Mouse (Mus musculus): ENCODE data around the gene Hdac8. TPM values are rescaled to one million over a fixed set of nuclear protein-coding genes. Genes with fewer than 3 reads are reported as not detected.

The Hdac8 gene
- polyA plus RNA-seq, 1 experiment from 2014 or later, result 12.1 TPM

- WGBS, result 74% methylated on average over 4 of the region's 4 CpGs
- H3K27me3 ChIP-seq (replicated peaks; ENCODE audit: control insufficient read depth, insufficient read depth, low read length), result peaks cover 3% of the 10 kb centered on the region; the same call in 1 of the 2 replicates
- ATAC-seq, result no peak
- no peaks in the 10 kb centered on the region for H3K9me3 ChIP-seq (ENCODE audit: control insufficient read depth, low read length)
- no peak overlapping the region for H3K9ac ChIP-seq (ENCODE audit: low read depth, low read length)
- H3K4me2 ChIP-seq (ENCODE audit: low read length), result no peak overlapping the region
- H3K27ac ChIP-seq (ENCODE audit: low read depth, low read length), result no peak overlapping the region
- H3K4me1 ChIP-seq (ENCODE audit: control insufficient read depth, insufficient read depth, low read depth, low read length), result no peaks in the 10 kb centered on the region
- no peaks in the 10 kb centered on the region for H3K36me3 ChIP-seq (ENCODE audit: control insufficient read depth, insufficient read depth, low read length)
- H3K4me3 ChIP-seq (ENCODE audit: low read length), result no peak overlapping the region
Measured at GRCm38 (mm10) chrX:102305806-102306205, 199.4 kb downstream of the Hdac8 start.

DNA sequence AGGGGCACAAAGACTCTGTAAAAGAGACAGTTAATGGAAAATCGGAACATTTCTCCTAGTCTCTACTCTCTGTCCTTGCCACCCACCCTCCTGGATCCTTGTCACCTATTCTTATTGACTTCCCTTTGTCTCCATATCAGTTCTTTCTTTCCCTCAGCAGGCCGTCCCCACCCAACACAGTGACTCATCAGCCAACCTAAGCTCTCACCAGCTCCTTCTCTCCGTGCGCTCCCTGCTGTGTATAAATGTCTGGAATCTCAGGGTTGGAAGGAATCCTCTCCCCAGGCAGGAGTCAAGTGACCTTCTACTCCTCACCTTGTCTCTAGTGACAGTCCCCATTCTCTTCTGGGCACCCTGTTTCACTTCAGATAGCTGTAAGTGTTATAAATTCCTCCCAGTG lies 200.2 kb downstream of the Hdac8 start:
- H3K4me2 ChIP-seq (ENCODE audit: low read length), result no peak overlapping the region
- H3K9ac ChIP-seq (ENCODE audit: low read depth, low read length), result no peak overlapping the region
- WGBS, result 71% methylated on average over 4 of the region's 4 CpGs
- no peaks in the 10 kb centered on the region for H3K9me3 ChIP-seq (ENCODE audit: control insufficient read depth, low read length)
- no peaks in the 10 kb centered on the region for H3K4me1 ChIP-seq (ENCODE audit: control insufficient read depth, insufficient read depth, low read depth, low read length)
- H3K4me3 ChIP-seq (ENCODE audit: low read length), result no peak overlapping the region
- peaks cover 3% of the 10 kb centered on the region; the same call in 1 of the 2 replicates for H3K27me3 ChIP-seq (replicated peaks; ENCODE audit: control insufficient read depth, insufficient read depth, low read length)
- no peak overlapping the region for H3K27ac ChIP-seq (ENCODE audit: low read depth, low read length)
- H3K36me3 ChIP-seq (ENCODE audit: control insufficient read depth, insufficient read depth, low read length), result no peaks in the 10 kb centered on the region
- ATAC-seq, result no peak

DNA sequence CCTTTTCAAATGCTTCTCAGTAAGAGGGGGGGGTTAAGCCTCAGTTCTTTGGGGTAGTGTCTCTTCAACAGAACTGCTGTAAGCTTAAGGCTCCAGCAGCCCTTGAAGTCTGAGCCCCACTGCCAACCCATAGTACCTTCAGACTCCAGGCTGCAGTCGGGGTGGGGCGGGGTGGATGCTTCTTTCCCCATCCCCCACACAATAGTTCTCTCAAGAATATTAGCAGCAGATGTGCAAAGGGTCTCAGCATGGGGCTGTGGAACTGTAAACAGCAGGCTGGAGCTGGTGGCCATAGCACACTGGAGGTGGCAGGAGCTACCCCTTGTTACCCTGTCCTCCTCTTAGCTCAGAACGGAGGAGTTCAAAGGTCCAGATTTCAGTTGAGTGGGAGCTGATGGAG lies 202.7 kb downstream of the Hdac8 start:
- no peak for ATAC-seq
- 49% methylated on average over 3 of the region's 3 CpGs for WGBS
- Histone ChIP-seq H3K36me3 (ENCODE audit: control insufficient read depth, insufficient read depth, low read length) (no peaks in the 10 kb centered on the region), H3K27me3 (replicated peaks; ENCODE audit: control insufficient read depth, insufficient read depth, low read length) (0 out of 2 replicates have a peak, but pooled peaks cover 3% of the 10 kb centered on the region), H3K9me3 (ENCODE audit: control insufficient read depth, low read length) (no peaks in the 10 kb centered on the region), H3K27ac (ENCODE audit: low read depth, low read length) (no peak overlapping the region), H3K9ac (ENCODE audit: low read depth, low read length) (no peak overlapping the region), H3K4me2 (ENCODE audit: low read length) (no peak overlapping the region), H3K4me3 (ENCODE audit: low read length) (no peak overlapping the region), H3K4me1 (ENCODE audit: control insufficient read depth, insufficient read depth, low read depth, low read length) (no peaks in the 10 kb centered on the region)

- no peaks in the 10 kb centered on the region for H3K9me3 ChIP-seq (ENCODE audit: control insufficient read depth, low read length)
- ATAC-seq, result no peak
- 82% methylated on average over 3 of the region's 3 CpGs for WGBS
Measured at GRCm38 (mm10) chrX:102284889-102285288, 220.3 kb downstream of the Hdac8 start.

DNA sequence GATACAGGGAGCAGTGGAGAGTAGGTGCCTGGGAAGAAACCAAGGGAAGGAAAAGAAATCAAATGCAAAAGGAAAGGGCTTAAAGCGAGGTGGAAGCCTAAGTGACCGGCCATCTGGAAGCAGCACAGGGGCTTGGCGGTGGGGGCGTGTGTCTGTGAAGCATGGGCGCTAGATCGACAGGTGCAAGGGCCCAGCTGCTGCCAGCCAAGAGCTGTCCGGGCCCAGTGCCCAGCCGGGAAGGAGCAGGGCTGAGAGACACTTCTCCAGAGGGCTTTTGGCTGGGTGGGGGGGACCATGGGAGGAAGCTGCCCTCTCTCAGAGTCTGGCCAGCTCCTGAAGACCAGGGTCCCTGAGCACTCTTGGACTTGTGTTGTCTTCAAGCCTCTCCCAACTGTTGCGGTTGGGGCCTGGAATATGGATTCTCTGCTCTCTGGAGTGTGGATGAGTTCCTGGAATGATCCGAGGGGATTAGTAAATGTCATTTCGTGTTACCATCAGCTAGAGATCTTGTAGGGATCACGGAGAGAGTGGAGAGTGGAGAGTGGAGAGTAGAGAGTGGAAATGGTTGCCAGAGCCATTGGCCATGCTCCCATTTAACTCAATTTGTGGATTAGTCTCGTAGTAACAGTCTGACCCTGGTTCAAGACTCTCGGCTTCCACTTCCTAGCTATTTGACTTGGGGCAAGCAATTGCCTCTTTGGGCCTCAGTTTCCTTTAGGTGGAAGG lies 242.4 kb downstream of the Hdac8 start:
- no peak overlapping the region for H3K9ac ChIP-seq (ENCODE audit: low read depth, low read length)
- no peak overlapping the region for H3K4me3 ChIP-seq (ENCODE audit: low read length)
- no peak overlapping the region for H3K27ac ChIP-seq (ENCODE audit: low read depth, low read length)
- peak; percentile 65 for ATAC-seq
- no peaks in the 10 kb centered on the region for H3K4me1 ChIP-seq (ENCODE audit: control insufficient read depth, insufficient read depth, low read depth, low read length)
- H3K9me3 ChIP-seq (ENCODE audit: control insufficient read depth, low read length), result no peaks in the 10 kb centered on the region
- H3K36me3 ChIP-seq (ENCODE audit: control insufficient read depth, insufficient read depth, low read length), result no peaks in the 10 kb centered on the region
- no peaks in the 10 kb centered on the region; the same call in 1 of the 2 replicates for H3K27me3 ChIP-seq (replicated peaks; ENCODE audit: control insufficient read depth, insufficient read depth, low read length)
- H3K4me2 ChIP-seq (ENCODE audit: low read length), result no peak overlapping the region
- 79% methylated on average over 14 of the region's 14 CpGs for WGBS

More at GRCm38 (mm10) chrX:102284889-102285288, 220.3 kb downstream of the Hdac8 start:
- Histone ChIP-seq H3K9ac (ENCODE audit: low read depth, low read length) (no peak overlapping the region), H3K4me2 (ENCODE audit: low read length) (no peak overlapping the region), H3K4me3 (ENCODE audit: low read length) (no peak overlapping the region), H3K36me3 (ENCODE audit: control insufficient read depth, insufficient read depth, low read length) (no peaks in the 10 kb centered on the region), H3K27ac (ENCODE audit: low read depth, low read length) (no peak overlapping the region), H3K4me1 (ENCODE audit: control insufficient read depth, insufficient read depth, low read depth, low read length) (no peaks in the 10 kb centered on the region), H3K27me3 (replicated peaks; ENCODE audit: control insufficient read depth, insufficient read depth, low read length) (no peaks in the 10 kb centered on the region; the same call in 1 of the 2 replicates)

DNA sequence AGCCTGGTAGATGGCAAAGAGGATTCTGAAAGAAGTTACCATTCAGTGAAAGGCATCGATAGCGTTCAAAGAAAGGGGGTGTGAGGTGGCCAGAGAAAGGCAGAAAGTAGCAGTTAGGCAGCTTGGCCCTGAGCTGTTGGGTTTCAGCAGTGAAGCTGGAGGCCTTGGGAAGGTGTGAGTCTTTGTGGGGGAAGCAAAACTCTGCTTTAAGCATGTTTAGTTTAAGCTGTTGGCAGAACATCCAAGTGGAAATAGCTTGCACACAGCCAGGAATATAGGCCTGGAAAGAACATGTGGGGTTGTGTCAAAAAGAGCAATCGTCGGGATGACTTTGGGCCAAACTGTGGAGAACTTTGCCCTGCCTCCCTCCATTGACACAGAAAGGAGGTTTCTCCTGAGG lies 245.4 kb downstream of the Hdac8 start:
- Histone ChIP-seq H3K9ac (ENCODE audit: low read depth, low read length) (no peak overlapping the region), H3K4me1 (ENCODE audit: control insufficient read depth, insufficient read depth, low read depth, low read length) (no peaks in the 10 kb centered on the region), H3K4me2 (ENCODE audit: low read length) (no peak overlapping the region), H3K9me3 (ENCODE audit: control insufficient read depth, low read length) (no peaks in the 10 kb centered on the region), H3K27me3 (replicated peaks; ENCODE audit: control insufficient read depth, insufficient read depth, low read length) (no peaks in the 10 kb centered on the region), H3K27ac (ENCODE audit: low read depth, low read length) (no peak overlapping the region), H3K36me3 (ENCODE audit: control insufficient read depth, insufficient read depth, low read length) (no peaks in the 10 kb centered on the region), H3K4me3 (ENCODE audit: low read length) (no peak overlapping the region)
- ATAC-seq, result no peak
- WGBS, result 89% methylated on average over 4 of the region's 4 CpGs

DNA sequence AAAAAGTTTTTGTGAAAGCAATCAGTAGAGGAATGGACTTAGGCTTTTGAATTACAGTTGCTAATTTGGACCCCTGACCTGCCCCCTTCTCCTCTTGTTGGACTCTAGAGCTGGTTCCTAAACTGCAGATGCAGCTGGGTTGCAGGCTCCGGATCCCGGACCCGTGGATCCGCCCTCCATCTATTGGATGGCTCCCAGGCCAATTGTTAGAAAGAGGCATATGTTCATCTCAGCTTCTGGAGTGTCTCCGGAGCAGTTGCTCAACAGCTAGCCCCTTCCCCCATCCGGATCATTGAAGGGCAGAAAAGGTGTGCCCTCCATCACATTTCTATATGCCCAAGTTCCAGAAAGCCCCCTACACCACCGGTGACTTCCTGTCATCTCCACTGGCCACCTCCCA lies 251.3 kb downstream of the Hdac8 start:
- H3K4me2 ChIP-seq (ENCODE audit: low read length), result peak overlapping the region; percentile 53
- H3K9ac ChIP-seq (ENCODE audit: low read depth, low read length), result no peak overlapping the region
- H3K9me3 ChIP-seq (ENCODE audit: control insufficient read depth, low read length), result no peaks in the 10 kb centered on the region
- H3K4me3 ChIP-seq (ENCODE audit: low read length), result peak overlapping the region; percentile 26
- no peaks in the 10 kb centered on the region for H3K36me3 ChIP-seq (ENCODE audit: control insufficient read depth, insufficient read depth, low read length)
- no peaks in the 10 kb centered on the region for H3K4me1 ChIP-seq (ENCODE audit: control insufficient read depth, insufficient read depth, low read depth, low read length)
- H3K27ac ChIP-seq (ENCODE audit: low read depth, low read length), result no peak overlapping the region
- WGBS, result 11% methylated on average over 7 of the region's 7 CpGs
- no peak for ATAC-seq
- peaks cover 8% of the 10 kb centered on the region for H3K27me3 ChIP-seq (replicated peaks; ENCODE audit: control insufficient read depth, insufficient read depth, low read length)

DNA sequence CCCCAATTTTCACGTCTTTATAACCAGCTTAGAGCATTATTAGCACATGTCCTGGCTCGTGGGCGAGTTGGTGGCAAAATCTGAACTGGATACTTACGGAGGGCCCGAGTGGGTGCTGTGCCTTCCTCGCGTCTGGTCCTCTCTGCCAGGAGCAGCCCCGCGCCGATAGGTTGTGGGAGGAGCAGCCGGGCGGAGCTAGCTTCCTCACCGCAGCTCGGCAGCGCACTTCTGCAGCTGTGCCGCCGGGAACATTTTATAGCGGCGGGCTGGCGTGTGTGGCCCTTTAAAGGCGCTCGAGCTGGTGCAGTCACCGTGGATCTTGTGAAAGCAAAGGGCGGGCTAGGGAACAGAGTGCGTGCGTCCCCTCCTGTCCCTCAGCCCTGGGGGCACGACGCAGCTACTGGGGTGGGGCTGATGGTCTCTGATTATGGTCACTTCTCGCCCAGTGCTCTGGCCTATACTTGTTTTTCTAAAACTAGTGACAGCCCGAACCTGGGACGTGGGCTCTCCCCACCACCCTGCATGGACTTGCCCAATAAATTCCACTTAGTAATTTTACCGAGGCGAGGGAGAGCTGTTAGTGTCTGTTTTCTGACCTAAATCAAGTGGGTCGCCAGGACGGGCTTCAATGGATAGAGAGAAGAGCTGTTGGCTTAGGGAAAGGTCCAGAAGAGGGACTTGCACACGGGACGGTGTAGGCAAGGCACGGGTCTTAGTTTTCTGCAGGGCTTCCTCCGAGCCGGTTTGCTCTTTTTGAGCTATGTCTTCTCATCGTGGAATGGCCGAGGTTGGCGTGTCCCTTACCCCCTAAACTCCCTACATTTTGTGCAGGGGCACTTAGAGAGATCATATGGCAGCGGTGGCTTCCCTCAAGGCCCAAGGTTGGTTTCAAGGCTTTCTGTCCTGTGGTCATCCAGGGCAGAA lies 253.0 kb downstream of the Hdac8 start, which contains the start of gene Cited1:
Gene Cited1 (minus strand): TSS at position 245 of the 924 bp plus-strand sequence.
- no peaks in the 10 kb centered on the region for H3K36me3 ChIP-seq (ENCODE audit: control insufficient read depth, insufficient read depth, low read length)
- peaks cover 14% of the 10 kb centered on the region for H3K27me3 ChIP-seq (replicated peaks; ENCODE audit: control insufficient read depth, insufficient read depth, low read length)
- H3K4me2 ChIP-seq (ENCODE audit: low read length), result peak within 1 kb of the TSS; percentile 60
- peak; percentile 97 for ATAC-seq
- H3K27ac ChIP-seq (ENCODE audit: low read depth, low read length), result peak within 1 kb of the TSS; percentile 63; the same call in 1 of the 2 replicates
- peak within 1 kb of the TSS; percentile 62 for H3K4me3 ChIP-seq (ENCODE audit: low read length)
- 22% methylated on average over 44 of the region's 44 CpGs for WGBS
- H3K9me3 ChIP-seq (ENCODE audit: control insufficient read depth, low read length), result no peaks in the 10 kb centered on the region
- H3K9ac ChIP-seq (ENCODE audit: low read depth, low read length), result peak within 1 kb of the TSS; percentile 65
- no peaks in the 10 kb centered on the region for H3K4me1 ChIP-seq (ENCODE audit: control insufficient read depth, insufficient read depth, low read depth, low read length)

All from hindbrain, embryonic 16.5 days (tissue).